Mouse (Mus musculus) layer of hippocampus, adult 18-20 months (tissue): ENCODE measurements at regions not wholly inside any gene's neighbourhood (a gene's known extent, or its start where the extent isn't known, plus 50 kb on each side); places are given as distances from the start of the nearest gene placed in this dataset.

Experiments
- DNase-seq, 2 experiments: peaks; one replicate each; pipeline ENCODE4 v3.0.0; 2022; ENCODE audit warnings: low spot score in 2 of 2

- DNase-seq, result no peak
These were observed 420.8 kb upstream of the Lcorl start for GRCm38 (mm10) chr5:46278190-46278589.

DNA sequence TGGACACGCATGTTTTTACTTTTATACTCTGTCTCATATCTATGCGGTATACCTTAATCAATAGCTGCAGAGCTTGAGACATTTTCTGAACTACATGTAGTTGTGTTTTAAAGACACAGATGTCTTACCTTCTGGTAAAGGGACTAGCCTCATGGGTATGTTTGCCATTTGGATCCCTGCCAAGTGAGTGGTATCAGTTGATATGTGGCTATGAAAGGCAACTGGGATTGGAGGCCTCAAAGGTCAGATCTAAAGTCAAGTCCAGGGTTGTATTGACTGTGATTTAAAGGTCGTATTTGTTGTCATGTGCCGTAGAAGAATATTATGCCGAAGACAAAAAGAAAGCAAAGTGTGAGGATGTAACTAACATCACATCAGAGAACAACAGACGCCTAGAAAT lies 399.3 kb upstream of the Lcorl start:
- no peak for DNase-seq

DNA sequence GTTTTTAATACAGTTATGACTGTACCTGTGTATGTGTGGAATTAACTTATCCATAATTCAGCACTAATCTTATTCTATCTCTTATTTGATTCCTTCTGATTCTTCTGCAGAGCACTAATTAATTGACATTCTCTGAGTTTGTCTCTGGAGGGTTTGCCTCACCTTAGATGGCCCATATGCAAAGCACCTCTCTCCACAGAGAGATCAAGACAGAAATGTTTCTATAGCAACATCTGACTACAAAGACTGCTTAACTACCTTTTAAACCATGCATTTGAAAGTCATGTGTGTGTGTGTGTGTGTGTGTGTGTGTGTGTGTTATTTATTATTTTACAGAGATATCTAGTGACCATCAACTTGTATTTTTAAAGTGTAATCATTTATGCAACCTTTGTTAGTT lies 396.5 kb upstream of the Lcorl start:
- DNase-seq, result no peak

GRCm38 (mm10) chr5:46235364-46236067 lies 378.1 kb upstream of the Lcorl start:
- no peak for DNase-seq

- no peak for DNase-seq
These were observed 375.4 kb upstream of the Lcorl start for GRCm38 (mm10) chr5:46232780-46233179.

DNA sequence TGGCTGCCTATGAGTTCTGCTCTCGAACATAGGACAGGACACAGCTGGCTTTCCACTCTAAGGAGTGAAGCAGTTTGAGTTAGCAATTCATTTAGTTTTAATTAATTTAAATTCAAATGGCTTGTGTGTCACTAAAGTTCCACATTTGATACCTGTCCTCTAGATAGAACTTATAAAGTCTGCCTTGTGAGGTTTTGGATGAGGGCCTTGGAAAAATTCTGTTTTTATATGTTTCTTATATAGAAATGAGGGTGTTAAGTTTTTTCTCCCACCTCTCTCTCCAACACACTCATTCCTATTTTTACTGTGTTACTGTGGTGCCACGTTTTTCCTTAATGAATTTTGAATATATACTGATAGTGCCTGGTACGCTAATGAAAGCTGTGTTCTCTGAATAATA lies 371.3 kb upstream of the Lcorl start:
- DNase-seq, result no peak

- no peak for DNase-seq
These were observed 355.5 kb upstream of the Lcorl start for GRCm38 (mm10) chr5:46212845-46213468.

DNA sequence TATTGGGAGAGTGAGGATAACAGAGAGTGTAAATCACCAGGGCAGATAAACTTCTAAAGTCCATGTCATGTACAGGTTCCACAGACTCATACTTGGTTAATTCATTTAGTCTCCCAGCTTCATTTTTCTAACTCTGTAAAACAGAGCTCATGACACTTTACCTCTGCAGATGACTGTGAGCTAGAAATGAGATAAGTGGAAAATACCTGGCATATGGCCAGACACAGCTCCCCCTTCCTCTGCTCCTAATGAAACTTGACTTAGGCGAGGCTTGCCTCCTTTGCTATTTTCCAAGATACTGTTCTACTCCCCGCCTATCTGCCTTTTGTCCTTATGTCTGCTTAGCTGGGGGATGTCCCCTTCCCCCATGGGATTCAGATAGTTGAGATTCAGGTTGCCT lies 351.7 kb upstream of the Lcorl start:
- no peak for DNase-seq

- no peak for DNase-seq
These were observed 346.3 kb upstream of the Lcorl start for GRCm38 (mm10) chr5:46203744-46204143.

DNA sequence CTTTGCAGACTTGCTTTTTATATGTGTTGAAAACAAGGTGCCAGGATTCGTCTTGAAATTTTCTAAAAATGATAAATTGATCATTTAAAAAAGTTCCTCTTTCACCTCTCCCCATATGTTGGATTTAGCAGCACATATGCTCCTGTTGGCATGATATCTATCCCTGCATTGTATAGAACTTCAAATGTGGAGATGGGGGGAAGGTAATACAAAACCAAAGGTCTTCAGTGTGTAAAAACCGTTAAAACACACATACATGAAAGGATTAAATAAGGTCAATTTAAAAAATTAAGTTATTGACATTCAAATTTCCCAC lies 345.0 kb upstream of the Lcorl start:
- DNase-seq, result no peak

GRCm38 (mm10) chr5:46201639-46202456 lies 344.4 kb upstream of the Lcorl start:
- DNase-seq, result no peak

GRCm38 (mm10) chr5:46186908-46187307 lies 329.5 kb upstream of the Lcorl start:
- no peak for DNase-seq

- DNase-seq, result no peak
These were observed 324.7 kb upstream of the Lcorl start for GRCm38 (mm10) chr5:46182157-46182556.

DNA sequence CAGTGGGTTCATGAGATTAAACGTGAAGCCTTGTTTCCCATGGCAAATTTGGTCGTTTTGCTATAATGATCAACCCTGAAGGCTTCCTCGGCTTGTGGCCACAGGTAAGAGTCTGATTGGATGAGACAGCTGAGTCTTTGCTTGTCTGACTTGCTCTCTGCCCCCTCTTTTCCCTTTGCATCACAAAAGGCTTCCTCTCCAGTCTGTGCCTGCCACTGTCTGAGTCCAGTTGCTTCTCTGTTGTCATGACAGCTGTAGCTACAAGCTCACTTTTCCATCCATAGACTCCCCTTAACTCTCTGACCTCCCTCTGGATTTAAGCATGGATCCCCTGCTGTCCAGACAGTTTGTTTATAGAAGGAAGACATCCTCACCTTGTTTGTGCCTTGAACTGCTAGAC lies 314.9 kb upstream of the Lcorl start:
- DNase-seq, result no peak

- no peak for DNase-seq
These were observed 303.4 kb upstream of the Lcorl start for GRCm38 (mm10) chr5:46160774-46161173.

GRCm38 (mm10) chr5:46151973-46152372 lies 294.6 kb upstream of the Lcorl start:
- no peak for DNase-seq

DNA sequence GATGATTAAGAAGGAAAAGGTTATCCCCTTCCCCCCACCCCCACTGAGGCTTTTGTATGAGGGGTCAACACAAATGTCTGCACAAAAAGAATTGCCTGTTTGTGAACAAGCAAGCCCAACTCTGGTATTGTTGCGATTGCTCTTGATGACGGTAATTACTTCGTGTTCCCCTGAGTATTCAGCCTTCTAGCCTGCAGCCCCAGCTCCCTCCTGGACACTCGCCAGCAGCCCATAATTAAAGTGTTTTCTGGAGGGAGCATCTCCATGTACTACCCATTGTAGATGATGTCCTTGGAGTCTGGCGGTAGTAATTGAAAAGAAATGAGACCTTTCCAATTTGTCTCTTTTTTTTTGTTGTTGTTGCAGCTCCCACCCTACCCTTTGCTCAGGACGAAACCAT lies 293.4 kb upstream of the Lcorl start:
- DNase-seq, result no peak

DNA sequence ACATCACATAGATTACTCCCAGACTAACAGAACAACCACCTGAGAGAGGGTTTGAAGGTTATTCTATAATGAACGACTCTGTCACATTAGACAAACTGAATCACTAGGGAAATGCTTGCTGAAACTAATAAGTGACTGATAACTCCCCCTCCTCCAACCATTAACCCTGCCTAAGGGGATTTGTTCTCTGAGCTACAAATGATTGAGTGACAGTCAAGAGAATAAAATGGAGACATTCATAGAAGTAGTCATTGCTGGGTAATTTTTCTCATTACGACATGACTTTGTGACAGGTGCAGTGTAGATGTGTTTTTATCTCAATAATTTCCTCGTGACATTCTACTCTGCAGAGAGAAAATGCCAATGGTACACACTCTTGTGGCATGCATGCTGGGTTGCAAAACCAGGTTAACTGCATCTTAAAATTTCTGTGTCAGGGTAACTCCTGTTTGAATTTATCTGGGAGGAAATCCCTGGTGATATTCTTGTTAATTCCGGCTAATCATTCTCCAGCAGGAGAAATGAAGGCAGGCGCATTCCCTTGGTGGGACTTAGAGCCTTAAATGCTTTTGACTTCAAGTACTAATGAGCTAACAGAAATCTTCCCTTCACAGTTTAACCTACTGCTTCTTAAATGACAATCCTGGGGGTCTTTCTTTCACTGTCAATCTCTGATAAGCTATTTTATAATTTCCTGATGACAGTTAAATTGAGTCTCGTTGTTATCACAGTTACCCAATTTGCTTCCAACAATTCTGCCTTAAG lies 292.6 kb upstream of the Lcorl start:
- no peak for DNase-seq

GRCm38 (mm10) chr5:46139024-46139423 lies 281.6 kb upstream of the Lcorl start:
- no peak for DNase-seq

GRCm38 (mm10) chr5:46137695-46138094 lies 280.3 kb upstream of the Lcorl start:
- DNase-seq, result peak in 1 of 2 experiments; percentile 18

DNA sequence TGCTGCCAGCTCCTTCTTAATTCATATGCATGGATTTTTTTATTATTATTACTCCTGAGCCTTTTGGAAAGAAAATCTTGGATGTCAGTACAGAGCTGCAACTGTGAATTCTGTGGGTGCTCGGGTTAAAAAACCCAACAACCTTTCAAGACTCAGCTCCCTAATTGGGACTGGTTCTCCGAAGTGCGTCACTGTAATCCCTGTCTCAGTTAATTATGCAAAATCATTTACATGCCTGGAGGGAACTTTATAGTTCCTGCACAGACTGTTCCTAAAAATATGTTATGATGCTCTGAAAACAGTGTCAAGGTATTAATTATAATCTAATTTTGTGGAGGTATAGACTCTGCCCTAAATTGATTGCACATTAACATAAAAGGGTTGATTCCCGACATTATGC lies 250.6 kb upstream of the Lcorl start:
- DNase-seq, result no peak

DNA sequence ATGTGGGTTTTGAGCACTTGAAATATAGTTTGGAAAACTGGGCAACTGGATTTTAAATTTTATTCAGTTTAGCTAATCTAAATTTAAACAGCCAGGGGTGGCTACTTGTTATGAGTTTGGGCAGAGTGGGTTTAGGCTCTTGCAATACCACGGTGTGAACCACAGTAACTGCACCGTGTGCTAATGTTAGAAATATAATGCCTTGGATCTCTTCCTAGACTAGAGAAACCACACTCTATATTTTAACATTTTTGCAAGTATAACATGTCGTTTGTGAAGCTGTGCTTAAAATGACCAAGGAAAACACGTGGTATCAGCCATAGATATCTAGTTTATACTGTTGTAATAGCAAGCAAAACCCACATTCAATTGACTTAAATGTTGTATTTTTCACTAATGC lies 245.9 kb upstream of the Lcorl start:
- DNase-seq, result no peak
